Mouse (Mus musculus) cerebellum, postnatal 36 days (tissue): ENCODE data around the gene Kirrel3.

Experiments
- DNase-seq, 2 experiments: peaks; one replicate each; pipeline ENCODE4 v3.0.0; 2021 to 2022; ENCODE audit warnings: mixed read lengths in 2 of 2

The Kirrel3 gene

DNA sequence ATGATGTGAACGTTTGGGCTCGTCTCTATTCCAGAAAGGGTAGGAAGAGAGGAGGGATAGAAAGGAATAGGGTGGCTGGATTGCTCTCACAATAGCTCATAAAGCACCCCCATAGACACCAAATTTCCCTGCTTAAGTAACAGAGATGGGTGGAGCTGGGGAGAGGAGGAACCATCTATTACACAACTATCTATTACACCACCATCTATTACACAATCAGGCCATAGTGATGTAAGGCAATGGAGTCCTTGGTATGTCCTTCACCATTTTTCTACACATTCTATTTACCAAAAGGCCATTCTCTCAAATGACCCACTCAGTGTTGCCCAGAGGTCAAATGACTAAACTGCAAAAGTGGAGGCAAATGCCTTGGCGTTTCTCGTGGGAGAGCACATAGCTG is 119.2 kb downstream of the Kirrel3 start:
- no peak for DNase-seq

DNA sequence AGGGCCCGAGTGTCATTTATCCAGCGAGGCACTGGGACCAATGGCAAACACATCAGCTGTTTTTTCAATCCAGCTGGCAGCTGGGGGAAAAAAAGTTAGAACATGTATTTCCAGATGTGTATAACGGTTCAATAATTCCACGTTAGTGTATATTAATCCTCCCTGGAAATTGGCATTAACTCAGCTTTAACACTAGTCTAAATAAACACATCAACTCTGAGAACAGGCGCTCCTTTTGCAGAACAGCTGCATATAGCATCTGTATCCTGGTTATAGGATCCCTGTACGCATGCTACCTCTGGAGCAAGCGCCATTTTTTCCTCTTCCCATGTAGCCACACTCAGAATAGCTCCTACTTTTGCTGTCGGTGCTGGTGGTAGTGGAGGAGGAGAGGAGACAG is 119.8 kb downstream of the Kirrel3 start:
- no peak for DNase-seq

DNA sequence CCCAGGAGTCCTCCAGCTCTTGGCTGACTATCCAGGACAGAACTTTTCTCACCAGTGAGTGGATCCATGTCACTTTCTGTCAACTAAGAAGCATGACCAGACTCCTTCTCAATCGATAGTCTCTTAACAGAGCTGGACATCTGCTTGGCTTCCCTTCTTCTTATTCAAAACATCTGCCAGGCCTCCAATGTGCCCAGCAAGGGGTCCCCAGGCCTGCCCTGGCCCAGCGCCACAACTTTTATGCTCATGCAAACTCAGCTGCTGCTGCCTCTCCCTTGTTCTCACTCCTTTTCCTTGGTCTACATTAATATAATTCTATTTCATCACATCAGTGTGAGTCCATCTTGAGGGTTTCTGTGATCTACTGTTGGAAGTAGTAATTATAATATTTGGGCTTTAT is 122.3 kb downstream of the Kirrel3 start:
- peak in 1 of 2 experiments; percentile 27 for DNase-seq

DNA sequence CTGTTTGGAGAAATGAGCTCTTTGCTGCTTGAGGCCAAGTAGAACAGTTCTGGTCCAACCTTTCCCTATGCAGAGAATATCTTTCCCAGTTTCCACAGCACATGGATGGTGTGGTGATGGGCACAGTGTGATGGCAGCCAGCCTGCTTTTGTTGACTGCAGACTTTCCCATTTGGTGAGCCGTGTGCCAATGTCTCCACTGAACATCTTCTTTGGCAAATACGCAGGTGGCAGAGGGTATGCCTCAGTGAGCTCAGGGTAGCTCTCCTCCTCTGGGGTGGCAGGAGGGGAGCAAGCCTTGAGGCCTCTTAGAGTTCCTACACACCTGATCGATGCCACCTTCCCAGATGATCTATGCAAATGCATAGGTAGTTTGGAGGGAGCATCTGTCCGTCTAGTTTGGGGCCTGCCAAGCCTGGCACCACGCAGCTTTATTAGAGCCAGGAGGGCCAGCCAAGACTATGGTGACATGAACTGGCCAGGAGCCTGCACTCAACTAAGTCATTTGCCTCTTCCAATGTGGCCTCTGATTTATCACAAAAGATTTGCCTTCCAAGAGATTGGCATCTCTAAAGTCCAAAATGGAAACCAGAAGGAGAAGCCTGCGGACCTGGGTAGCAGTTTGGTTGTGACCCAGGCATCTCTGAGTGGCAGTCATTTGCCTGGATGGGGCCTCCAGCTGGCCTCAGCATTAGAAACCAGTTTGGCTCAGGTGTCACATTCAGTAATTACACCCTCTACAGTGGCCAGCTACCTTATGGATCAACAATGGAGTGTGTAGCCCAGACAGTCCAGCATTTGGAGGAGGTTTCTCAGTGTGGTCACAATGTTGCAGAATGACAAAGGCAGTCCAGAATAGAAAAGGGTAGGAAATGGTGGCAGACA is 127.4 kb downstream of the Kirrel3 start:
- peak; percentile 70 to 76 for DNase-seq

DNA sequence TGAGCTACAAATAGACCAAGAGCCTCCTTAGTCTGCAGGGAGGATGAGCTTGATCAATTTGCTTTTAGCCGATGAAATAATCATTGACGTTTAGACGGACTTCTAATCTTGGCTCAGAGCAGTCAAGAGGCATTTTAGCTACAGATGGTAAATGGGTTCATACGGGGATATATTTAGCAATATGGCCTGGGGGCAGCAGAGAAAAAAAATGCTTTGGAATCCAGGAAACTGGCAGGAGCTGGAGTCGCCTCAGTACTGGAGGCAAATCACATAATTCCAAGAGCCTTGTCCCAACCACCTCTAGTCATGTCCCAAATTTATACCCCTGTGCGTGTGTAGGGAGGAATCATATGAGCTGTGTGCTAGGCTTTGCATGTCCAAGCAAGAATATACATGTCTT is 132.4 kb downstream of the Kirrel3 start:
- no peak for DNase-seq

DNA sequence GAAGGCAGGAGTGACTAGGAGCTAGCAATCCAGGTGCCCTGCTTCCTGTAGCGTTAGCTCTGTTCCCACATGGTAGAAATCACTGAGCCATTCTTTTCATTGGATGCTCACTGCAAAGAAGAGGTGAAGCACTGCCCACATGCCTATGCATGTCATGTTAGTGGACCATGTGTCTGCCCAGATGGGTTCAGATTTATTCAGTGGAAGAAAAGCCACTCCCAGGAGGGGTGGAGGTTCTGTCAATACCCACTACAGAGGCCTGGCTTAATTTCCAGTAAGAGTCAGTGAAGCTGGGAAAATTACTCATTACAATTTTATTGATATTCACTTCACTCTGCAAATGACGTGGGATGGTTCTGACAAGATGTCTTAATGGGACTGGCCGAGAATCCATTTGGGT is 134.2 kb downstream of the Kirrel3 start:
- DNase-seq, result no peak

DNA sequence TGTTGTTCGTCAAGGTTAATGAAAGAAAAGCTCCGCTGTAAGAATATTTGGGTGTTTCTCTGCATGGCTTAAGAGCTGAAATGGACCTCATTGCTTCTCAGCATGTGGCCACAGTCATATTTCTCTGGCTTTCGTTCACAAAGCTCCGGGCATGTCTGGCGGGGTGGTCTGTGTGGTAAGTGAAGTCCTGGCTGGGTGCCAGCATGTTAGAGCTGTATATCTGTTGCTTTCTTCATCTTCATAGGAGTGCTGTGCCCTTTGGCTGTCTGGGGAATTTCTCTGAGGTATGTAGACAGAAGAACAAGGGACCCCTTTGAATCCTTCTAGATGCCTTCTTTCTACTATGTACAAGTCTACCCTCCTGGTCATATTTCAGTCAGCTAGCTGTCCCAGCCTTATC is 137.8 kb downstream of the Kirrel3 start:
- no peak for DNase-seq

DNA sequence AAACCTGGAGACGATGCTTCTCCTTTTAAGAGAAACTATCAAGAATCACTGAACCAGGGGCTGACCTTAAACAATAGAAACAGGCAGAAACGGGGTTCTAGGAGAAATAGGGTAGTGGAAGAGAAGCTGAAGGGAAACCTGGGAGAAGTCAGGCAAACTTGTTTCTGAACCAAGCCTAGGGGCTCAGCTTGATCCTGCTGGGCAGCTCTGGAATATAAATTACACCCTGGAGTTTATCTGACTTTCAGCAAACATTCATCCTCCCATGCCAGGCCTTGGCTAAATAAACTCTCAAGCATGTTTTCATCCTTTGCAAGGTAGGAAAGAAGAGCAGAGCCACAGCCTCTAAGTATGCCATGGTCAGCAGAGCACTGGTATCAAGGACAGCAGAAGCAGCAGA is 138.3 kb downstream of the Kirrel3 start:
- DNase-seq, result no peak

DNA sequence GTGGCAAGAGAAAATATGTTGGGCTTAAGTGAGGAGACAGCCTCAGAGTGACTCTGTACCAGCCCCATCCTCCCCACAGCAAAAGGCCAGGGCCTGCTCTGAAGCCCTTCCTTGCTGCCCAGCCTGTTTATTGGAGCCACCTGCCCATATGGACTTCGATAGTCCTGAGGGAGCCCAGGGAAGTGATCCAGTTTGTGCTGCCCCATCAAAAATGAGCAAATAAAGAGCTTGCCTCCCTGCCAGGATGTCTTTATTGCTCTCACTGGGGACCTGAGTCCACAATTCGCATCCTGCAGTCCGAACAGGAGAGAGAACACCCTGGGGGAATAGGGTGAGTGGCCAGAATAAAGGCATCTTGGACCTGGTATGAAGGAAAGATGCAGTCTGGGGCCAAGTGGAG is 143.1 kb downstream of the Kirrel3 start:
- peak; percentile 28 to 32 for DNase-seq

DNA sequence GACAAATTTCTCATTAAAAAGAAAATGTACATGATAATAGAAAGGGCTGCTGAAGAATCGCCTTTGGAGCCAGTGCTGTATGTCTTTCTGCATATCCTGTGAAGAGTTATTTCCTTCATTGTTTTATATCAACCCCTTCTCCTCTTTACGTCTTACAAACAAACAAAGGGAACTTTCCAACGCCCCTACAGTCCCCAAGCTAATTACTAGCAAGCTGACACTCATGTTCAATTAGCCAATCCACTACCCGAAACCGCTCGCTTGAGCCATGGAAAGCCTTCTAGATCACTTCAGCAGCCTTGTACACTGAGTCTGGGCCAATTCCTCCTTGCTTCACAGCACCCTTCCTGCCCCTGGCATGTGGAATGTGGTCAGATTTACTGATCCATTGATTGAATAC is 150.0 kb downstream of the Kirrel3 start:
- no peak for DNase-seq

DNA sequence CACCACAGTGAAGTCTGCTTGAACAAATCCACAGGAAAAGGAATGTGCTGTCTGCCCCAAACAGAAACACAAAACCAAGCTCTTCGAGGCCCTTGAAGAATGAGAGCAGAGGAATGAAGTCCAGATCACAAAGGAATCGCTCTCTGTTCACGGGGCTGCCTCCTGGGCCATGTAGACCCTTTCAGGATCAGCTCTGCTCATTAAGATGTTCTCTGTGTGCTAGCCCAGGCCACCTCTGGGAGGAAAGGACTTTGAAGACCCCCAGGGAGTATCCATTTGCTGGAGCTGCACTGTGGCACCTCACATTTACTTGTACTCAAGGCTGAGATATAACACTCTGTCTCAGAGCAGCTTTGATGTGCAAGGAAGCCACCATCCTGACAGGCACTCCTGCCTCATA is 158.2 kb downstream of the Kirrel3 start:
- DNase-seq, result no peak

DNA sequence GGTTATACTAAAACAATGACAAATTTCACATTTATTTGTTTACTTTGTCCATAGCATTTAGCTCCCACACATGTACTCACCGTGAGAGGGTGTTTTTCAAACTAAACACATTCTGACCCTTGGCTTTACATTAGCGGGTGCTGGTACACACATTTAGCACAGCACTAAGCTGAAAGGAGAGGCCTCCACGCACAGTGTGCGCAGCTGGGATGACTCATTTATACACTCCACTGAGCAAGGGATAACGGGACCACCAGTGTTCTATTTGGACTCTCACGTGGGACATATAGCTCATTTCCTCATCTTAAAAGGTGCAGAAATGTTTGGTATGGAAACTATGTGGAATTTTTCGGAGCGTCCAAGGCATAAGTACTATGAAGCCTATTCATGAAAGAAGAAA is 158.7 kb downstream of the Kirrel3 start:
- no peak for DNase-seq

DNA sequence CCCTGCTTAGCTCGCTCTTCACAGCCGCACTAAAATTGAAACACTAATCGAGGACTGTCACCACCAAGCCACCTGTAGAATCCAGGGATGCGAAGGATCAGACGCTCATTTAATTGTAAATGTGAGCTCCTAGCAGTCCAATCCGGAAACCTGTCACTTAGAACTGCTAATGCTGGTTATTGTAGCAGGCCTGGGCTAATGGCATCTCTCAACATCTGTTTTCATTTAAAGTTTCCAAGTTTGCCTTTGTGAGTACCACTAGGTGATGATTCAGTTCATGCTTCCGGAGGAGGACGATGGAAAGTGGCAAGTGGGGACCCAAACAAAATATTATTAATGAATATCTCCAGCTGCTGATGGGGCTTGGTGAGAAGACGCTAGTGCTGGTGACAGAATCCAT is 161.1 kb downstream of the Kirrel3 start:
- no peak for DNase-seq

DNA sequence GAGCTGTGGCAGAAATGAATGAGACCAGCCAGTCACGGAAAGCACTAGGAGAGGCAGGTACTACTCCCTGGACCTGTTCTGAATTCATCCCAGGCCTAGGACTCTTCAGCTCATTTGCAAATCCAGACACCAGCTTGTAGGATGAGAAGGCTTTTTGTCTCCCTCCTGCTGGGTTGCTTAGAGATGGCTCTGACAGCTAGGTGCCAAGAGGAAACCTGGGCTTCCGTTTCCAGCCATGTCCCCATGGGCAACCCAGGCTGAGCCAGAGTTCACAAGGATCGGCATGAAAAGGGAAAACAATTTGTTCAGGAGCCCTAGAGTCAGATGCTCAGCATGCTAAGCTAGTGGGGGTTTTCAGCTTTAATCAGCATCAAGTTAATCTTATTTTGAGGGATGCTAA is 166.6 kb downstream of the Kirrel3 start:
- DNase-seq, result peak; percentile 54 to 63

DNA sequence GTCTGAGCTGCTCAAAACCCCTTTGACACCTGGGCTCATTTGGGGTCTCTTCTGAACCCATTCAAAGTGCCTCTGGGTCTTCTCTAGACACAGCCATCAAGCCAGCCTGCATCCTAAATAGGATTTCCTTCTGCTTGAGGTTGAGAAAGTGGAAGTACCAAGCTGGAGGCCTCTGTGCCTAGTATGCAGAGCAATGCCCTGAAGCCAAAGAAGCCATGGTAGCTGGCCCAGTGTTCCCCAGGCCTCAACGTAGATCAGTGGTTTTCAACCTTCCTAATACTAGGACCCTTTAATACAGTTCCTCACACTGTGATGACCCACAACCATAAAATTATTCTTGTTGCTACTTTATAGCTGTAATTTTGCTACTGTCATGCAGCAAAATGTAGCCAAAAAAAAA is 167.4 kb downstream of the Kirrel3 start:
- DNase-seq, result peak in 1 of 2 experiments; percentile 21

DNA sequence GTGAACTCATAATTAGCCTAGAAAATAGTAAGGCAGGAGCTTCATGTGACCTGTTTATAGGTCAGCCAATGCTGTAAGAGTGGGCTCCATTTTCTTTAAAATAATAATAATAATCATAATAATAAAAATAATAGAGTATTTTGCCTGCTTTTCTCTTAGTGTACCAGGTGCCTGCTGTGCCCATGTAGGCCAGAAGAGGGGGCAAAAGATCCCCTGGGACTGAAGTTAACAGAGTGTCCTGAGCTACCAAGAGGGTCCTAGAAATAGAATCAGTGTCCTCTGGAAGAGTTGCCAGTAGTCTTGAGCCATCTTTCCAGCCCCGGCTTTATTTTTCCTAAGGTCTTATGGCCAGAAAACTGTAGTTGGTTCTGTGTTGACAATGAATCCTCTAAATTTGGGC is 174.9 kb downstream of the Kirrel3 start:
- DNase-seq, result peak; percentile 21 to 34

DNA sequence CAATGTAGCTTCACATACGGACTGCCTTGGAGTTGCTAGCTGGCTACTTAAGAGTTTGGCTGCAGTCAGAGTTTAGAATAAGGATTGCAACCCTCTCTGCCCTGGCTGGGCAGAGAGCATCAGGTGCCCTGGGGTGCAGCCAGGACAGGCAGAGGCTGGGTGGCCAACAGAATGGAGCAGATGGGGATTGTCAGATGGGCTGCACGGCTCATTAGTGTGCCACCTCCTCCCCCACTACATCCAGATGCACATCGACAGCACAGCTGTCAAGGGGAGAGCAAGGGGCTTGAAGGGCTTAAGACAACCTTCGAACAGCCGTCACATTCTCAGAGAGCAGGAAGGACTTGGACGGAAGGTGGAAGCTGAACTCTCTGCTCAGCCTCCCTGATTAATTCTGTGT is 177.7 kb downstream of the Kirrel3 start:
- no peak for DNase-seq

DNA sequence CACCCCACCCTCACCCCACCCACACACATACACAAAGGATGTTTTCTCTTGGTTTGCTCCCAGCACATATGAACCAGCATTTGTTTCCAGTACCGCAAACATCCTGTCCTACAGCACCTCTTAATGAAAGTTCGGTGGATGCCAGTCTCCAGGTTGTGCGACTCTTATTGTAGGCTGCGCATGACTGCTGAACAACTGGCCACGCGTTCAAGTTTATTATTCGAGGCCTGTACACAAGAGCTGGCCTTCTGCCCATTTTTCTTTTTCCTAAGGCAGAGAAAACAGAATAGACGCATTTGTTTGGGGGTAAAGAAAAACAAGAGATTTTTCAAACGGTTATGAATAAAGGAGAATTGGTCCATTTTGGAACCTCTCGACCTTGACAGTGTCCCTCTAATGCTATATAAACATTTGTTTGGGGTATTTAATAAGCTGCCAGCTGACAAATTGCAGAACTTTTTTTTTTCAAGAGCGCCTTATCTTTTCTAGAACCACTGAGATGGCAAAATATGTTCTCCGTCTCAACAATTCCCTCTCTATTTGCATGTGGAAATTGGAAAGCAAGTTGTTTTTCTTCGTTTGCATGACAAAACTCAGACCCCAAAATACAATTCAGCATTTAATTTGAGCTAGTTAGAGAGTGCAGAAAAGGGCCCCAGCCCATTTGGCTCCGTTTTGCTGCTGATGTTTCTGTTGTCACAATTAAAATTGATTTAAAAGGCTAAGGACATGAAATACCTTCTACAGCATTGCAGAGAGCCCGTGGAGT is 179.9 kb downstream of the Kirrel3 start:
- no peak for DNase-seq

DNA sequence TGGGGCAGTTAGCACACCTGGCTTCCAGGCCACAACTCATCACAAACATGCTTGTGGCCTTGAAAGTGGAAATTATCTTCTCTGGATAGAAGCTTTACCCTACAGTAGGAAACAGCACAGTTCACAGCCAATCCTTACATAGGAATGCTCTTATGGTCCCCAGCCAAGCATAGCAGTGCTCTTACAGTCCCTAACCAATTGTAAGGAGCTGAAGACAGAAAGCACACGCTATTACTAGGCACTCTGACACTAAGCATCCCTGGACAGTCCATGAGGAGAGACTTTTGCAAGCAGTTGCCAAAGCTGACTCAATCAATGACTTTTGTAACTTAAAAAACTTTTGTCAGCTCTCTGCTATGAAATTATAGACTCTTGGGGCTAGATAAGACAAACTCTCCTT is 181.5 kb downstream of the Kirrel3 start:
- no peak for DNase-seq

DNA sequence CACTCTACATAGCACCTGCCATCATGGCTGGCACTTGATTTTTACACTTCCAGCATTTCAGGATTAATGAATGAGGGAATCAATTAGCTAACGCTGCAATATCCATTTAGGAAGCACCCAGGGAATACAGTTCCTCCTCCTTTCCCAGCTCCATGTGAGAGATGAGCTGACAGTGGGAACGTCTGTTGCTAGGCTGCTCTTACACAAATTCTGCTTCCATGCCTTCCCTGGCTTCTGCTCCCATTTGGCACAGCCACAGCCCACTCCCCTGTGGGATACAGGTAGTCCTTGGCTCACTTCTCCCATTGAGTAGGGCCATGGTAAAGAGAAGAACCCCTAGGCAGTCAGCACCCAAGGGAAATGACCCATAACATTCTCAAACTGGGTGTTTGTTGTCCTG is 185.2 kb downstream of the Kirrel3 start:
- DNase-seq, result no peak

DNA sequence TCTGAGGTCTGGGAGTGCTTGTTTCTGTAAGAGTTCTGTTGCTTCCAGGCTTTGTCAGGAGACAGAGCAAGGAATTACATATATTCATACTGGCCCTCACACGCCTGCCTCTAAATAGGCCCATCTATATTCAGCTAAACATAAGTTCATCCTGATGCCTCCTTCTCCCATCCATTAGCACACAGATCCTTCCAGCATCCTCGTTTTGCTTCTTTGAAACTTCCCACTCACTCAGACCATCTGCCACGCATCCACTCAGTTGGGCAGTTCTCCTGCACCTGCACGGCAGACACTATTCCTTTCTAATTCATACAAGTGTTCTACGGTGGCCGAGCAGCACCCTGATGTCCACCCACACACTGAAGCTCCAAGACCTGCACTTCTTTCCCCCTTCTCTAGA is 201.1 kb downstream of the Kirrel3 start:
- DNase-seq, result no peak

DNA sequence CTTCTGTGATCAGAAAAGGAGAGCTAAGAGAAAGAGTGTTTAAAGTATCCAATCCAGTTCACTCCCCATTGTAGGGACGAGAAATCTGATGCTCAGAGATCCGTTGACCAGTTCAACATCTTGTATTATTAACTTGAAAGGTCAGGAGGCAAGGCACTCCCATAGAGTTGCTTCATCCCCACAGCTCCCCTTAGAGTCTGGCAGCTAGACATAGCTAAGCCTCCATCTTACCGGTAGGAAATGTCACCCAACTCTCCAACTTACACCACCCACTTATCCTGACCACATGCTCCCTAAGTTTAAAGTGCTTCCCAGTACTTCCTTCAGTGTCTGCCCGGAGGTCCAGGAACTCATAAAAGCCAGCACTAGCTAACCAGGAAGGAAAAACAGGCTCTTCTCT is 202.7 kb downstream of the Kirrel3 start:
- no peak for DNase-seq

DNA sequence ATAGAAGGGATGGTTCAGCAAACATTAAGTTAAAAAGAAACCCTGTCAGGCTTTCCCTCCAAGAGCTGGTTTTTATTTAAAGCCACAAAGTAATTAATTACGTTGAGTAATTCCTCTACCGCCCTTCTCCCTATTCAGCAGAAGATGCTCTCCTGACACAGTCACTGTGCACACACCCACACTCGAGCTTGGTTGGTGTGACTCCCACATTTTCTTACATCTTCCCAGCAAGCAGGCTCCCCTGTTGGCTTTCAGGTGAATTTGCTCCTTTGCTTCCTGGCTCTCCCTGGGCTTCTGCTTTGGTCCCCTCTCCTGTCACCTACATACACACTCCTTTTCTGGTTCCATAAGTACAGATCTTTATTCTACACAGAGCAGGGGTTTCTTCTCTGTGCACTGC is 203.7 kb downstream of the Kirrel3 start:
- no peak for DNase-seq

DNA sequence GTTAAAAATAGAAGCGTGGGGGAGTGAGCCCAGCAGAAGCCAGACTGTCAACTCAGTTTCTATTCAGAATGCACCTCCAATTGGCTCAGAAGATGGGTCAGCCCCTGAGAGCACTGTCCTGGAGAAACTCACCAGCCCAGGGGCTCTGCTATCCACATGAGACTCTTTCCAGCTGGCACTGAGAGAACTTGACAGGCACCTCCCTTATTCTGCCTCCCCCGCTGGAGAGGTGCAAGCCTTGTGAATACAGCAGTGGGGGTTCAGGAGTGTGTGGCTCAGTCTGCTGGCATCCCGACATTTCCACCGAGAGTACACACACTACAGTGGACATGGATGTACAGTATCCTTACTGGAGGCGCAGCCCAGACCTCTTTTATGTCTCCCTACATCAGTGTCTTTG is 210.0 kb downstream of the Kirrel3 start:
- DNase-seq, result no peak
